Mouse (Mus musculus) urinary bladder, adult 18-20 months (tissue): ENCODE results near the gene Vmn2r15.

ENCODE experiments used
- DNase-seq, 2 experiments: peaks; one replicate each; pipeline ENCODE4 v3.0.0; 2022; ENCODE audit warnings: low spot score in 2 of 2, mixed read lengths in 2 of 2

The Vmn2r15 gene

GRCm38 (mm10) chr5:109297544-109297943 is at the start of gene Vmn2r15:
Gene Vmn2r15 (minus strand): TSS chr5:109297644.
- DNase-seq = no peak

- DNase-seq = no peak
These were observed 32.4 kb upstream of the Vmn2r15 start, which contains the start of gene Vmn2r16 for GRCm38 (mm10) chr5:109329862-109330261. Gene Vmn2r16 (plus strand): TSS chr5:109330162.

- DNase-seq = no peak
These were observed 2.8 kb downstream of the Vmn2r15 start for GRCm38 (mm10) chr5:109294655-109295054.
